Mouse (Mus musculus): ENCODE data around the gene Fgfr3. TPM values are rescaled to one million over a fixed set of nuclear protein-coding genes. Genes with fewer than 3 reads are reported as not detected.
A peak's percentile ranks its signal among the peaks of the same experiment; 100 is the strongest.

Fgfr3 gene
- polyA plus RNA-seq, 1 experiment = not detected

DNA sequence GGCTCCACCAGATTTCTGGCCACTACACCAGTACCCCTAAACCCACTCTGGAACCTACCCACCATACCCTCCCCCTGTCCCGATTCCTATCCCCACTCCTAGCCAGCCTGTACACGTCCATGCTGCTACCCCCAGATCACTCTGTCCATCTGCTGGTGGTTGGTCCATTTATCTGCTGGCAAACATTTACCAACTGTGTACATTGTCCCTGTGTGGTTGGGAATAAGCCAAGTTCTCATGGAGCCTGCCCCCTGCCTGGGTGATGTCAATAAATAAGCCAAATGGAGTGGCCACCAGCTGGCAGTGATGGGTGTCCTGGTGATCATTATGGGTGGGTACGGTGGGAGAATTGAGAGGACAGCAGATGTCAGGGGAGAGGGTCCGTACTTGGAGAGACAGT lies 34.3 kb upstream of the Fgfr3 start:
- Histone ChIP-seq H3K27ac (ENCODE audit: insufficient read depth, low read depth, low read length) (no peak overlapping the region), H3K4me1 (ENCODE audit: control insufficient read depth, insufficient read depth, low read length) (no peaks in the 10 kb centered on the region), H3K4me3 (ENCODE audit: insufficient read depth, low read length) (no peak overlapping the region)
- no peak for TF ChIP-seq CTCF (IDR thresholded peaks at IDR 0.05; ENCODE audit: low read depth, low read length)
- no peak for TF ChIP-seq POLR2A (IDR thresholded peaks at IDR 0.05; ENCODE audit: borderline replicate concordance, low read depth, low read length)

DNA sequence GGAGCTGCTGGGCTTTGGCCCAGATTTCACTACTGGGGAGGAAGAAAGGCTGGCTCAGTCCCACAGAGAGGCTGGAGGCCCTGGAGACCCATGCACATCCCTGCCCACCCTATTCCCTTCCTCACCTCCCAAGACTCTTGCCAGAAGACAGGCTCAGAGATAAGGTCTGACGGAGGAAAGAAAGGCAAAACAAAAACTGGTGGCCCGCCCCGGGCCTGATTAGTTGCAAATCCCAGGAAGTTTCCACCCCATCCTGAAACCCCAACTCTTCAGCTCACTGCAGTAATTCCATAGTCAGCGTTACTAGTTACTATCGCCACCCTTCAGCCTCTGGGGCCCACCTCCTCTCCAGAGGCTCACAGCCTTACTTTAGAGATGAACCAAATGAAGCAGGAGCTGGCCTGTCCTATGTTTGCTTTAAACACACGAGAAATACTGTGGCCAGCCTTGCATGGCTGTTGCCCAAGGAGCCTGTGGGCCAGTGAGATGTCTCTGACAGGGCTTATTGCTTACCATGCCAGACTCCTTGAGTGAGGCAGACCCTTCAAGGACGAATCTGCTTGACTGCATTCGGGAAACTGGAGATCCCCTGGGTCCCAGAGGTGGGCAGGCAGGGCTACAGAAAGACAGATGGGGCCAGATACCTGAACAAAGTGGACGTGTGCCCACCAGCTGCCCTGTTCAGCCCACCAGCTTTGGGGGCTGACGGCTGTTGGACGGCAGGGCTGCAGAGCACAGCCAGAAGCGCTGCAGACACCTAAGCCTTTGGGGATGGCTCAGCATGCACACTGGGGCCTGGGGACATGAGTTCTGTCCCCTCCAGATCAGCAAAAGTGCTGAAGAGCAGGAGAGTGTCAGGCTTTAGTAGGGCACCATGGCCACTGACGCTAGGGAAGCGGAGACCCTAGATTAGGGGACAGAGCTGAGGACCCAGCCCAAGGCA lies 32.9 kb upstream of the Fgfr3 start:
- H3K4me1 ChIP-seq (ENCODE audit: control insufficient read depth, insufficient read depth, low read length) = no peaks in the 10 kb centered on the region
- H3K4me3 ChIP-seq (ENCODE audit: insufficient read depth, low read length) = no peak overlapping the region
- no peak overlapping the region for H3K27ac ChIP-seq (ENCODE audit: insufficient read depth, low read depth, low read length)
- TF ChIP-seq CTCF (IDR thresholded peaks at IDR 0.05; ENCODE audit: low read depth, low read length) = no peak
- no peak for TF ChIP-seq POLR2A (IDR thresholded peaks at IDR 0.05; ENCODE audit: borderline replicate concordance, low read depth, low read length)

DNA sequence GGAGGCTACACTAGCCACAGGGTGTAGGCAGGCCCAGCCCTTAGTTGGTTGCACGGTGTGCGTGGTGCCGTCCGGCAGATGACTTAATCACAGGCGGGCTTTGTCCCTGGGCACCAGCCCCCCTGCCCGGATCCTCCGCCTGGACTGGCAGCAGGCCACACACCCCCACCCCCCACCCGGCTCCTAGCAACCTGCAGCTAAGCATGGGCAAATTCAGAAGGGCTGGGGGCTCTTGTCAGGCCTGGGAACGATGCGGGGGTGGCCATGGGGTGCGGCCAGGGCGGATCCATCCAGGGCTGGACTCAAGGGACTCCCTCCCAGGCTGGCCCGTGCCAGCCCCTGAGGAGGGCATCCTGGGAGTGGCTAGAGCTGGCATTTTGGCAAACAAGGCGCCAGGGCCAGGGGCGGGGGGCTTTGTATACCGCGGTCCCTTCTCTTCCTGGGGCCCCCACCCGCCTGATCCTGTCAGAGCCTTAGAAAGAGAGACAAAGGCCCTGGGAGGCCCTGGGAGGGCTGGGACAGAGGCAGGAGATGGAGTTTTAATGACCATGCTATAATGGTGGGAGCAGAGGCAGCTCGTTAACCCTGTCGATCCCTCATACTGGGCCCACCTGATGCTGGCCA lies 32.1 kb upstream of the Fgfr3 start:
- TF ChIP-seq POLR2A (IDR thresholded peaks at IDR 0.05; ENCODE audit: borderline replicate concordance, low read depth, low read length) (no peak), CTCF (IDR thresholded peaks at IDR 0.05; ENCODE audit: low read depth, low read length) (no peak)
- Histone ChIP-seq H3K27ac (ENCODE audit: insufficient read depth, low read depth, low read length) (no peak overlapping the region), H3K4me1 (ENCODE audit: control insufficient read depth, insufficient read depth, low read length) (no peaks in the 10 kb centered on the region), H3K4me3 (ENCODE audit: insufficient read depth, low read length) (no peak overlapping the region)

DNA sequence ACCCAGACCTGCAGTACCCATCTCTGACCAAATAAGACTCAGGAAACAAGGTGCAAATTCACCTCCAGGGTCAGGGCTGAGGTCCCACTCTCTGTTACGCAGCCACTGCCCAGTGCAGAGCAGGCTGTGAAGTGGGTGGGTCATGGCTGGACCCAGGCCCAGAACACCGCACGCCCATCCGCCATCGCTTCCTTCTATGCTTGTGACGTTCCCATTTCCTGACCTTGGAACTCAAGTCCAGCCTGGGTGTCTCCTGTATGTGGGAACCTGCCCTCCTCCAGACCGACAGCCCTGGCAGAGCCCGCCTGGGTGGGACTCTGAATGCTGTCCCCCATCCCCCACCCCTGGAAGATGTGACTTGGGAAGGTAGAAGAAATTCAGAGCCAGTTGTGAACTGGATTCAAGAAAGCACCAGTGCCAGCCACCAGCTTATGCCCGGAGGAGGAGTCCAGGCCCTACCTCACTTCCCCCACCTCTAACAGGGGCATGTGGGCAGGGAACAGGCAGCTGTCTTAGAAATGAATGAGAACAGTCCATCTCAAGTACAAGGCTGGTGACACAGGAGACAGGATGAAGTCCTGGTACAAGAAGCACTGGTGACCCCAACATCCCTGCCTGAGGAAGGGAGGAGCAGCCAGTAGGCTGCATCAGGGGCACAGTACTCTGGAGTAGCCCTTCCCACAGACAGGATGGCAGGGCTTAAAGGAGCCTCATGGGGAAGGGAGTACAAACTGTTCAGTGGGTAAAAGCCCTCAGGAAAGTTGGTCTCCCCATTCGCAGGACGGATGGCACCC lies 31.4 kb upstream of the Fgfr3 start:
- H3K4me1 ChIP-seq (ENCODE audit: control insufficient read depth, insufficient read depth, low read length) = no peaks in the 10 kb centered on the region
- TF ChIP-seq POLR2A (IDR thresholded peaks at IDR 0.05; ENCODE audit: borderline replicate concordance, low read depth, low read length) = no peak
- TF ChIP-seq CTCF (IDR thresholded peaks at IDR 0.05; ENCODE audit: low read depth, low read length) = no peak
- H3K27ac ChIP-seq (ENCODE audit: insufficient read depth, low read depth, low read length) = no peak overlapping the region
- H3K4me3 ChIP-seq (ENCODE audit: insufficient read depth, low read length) = no peak overlapping the region

DNA sequence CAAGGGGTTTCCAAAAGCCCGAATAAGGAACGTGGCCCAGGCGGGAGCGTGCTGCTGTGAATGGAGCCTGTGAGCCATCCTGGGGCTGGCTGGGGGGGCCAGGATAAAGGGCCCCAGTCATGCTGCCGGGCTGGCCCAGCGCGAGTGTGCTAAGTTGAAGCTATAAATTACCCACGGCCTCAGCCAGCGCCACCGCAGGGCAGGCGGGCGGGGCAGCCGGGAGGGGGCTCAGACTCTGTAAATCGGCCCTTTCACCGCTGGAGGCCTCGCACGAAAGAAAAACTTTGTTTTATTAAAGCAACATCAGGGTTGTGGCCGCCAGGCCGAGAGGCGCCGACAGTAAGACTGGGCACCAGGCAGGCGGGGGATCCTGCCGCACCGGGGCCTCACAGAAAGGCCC lies 29.1 kb upstream of the Fgfr3 start:
- Histone ChIP-seq H3K4me1 (ENCODE audit: control insufficient read depth, insufficient read depth, low read length) (no peaks in the 10 kb centered on the region), H3K4me3 (ENCODE audit: insufficient read depth, low read length) (no peak overlapping the region), H3K27ac (ENCODE audit: insufficient read depth, low read depth, low read length) (no peak overlapping the region)
- TF ChIP-seq POLR2A (IDR thresholded peaks at IDR 0.05; ENCODE audit: borderline replicate concordance, low read depth, low read length) (no peak), CTCF (IDR thresholded peaks at IDR 0.05; ENCODE audit: low read depth, low read length) (no peak)

DNA sequence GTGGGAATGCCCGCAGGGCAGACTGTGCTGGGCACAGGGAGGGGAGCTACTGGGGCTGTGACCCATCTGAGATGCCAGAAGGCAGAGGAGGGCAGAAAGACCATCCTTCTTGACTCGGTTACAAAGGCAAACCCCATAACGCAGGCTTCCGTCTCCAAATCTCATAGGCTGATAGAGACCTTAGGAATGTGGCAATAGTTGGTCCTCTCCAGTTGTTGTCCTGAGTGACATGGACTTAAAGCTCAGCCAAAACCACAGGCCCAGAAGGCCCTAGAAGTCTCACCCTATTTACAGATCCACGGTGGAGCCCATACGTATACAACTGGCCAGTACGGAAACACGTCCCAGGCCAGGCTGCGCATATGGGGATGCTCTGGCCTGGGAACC lies 27.0 kb upstream of the Fgfr3 start:
- Histone ChIP-seq H3K4me3 (ENCODE audit: insufficient read depth, low read length) (no peak overlapping the region), H3K4me1 (ENCODE audit: control insufficient read depth, insufficient read depth, low read length) (no peaks in the 10 kb centered on the region), H3K27ac (ENCODE audit: insufficient read depth, low read depth, low read length) (no peak overlapping the region)
- TF ChIP-seq POLR2A (IDR thresholded peaks at IDR 0.05; ENCODE audit: borderline replicate concordance, low read depth, low read length) (no peak), CTCF (IDR thresholded peaks at IDR 0.05; ENCODE audit: low read depth, low read length) (no peak)

DNA sequence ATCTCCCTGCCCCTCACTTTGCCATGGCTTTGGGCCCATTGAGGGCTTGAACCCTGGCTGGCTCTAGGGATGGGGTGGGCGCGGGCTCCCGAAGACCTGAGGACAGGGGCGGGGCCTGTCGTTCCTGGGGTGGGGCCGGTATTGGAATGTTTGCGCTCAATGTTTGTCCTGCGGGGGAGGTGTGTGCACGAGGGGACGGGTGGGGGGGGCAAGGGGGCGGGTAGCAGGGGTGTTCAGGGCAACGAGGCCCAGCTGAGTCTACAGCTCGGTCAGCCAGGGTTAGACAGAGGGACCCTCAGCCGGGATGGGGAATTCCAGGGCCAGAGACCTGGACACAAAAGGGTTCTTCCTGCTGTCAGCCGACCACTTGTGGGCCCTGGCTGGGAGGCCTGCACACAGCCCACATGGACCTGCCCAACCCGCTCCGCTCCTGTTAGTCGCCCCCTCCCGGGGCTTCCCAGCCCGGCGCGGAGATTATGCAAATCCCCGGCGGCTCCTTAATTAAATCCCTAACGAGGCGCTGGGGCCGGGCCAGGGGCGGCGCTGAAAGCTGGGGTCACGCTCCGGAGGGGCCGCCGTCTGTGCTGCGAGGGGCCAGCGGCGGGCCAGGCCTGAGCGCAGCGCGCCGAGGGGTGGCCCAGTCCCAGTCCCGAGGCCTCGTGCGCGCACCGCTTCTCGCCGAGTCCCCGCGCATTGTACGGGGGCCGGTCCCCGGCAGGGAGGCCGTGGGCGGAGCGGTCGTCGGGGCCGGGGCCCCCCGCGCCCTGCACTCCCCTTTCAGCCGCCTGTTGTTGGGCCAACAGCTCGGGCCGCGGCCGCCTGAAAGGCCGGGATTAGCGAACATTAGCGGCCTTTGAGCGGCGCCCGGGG lies 26.4 kb upstream of the Fgfr3 start:
- TF ChIP-seq POLR2A (IDR thresholded peaks at IDR 0.05; ENCODE audit: borderline replicate concordance, low read depth, low read length) (no peak), CTCF (IDR thresholded peaks at IDR 0.05; ENCODE audit: low read depth, low read length) (no peak)
- Histone ChIP-seq H3K4me1 (ENCODE audit: control insufficient read depth, insufficient read depth, low read length) (no peaks in the 10 kb centered on the region), H3K4me3 (ENCODE audit: insufficient read depth, low read length) (peak overlapping the region; percentile 28), H3K27ac (ENCODE audit: insufficient read depth, low read depth, low read length) (no peak overlapping the region)

DNA sequence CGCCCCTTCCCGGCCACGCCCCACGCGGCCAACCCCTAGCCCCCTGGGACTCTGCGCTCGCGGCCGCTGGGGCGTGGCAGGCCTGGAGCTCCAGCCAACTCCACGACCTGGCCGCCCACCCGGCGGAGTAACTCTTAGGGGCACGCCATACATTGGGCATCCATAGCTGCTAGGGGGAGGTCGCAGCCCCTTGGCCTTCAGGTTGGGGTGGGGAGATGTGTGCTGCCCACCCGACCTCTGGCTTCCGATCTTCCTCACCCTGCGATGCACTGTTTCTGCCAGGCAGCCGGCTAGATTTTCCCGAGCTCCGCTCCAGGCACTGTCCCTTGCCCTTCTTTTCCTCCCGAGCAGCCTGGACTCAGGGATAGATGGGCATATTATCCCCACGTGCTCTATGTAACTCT lies 25.8 kb upstream of the Fgfr3 start:
- H3K27ac ChIP-seq (ENCODE audit: insufficient read depth, low read depth, low read length) = no peak overlapping the region
- H3K4me3 ChIP-seq (ENCODE audit: insufficient read depth, low read length) = no peak overlapping the region
- no peaks in the 10 kb centered on the region for H3K4me1 ChIP-seq (ENCODE audit: control insufficient read depth, insufficient read depth, low read length)
- TF ChIP-seq POLR2A (IDR thresholded peaks at IDR 0.05; ENCODE audit: borderline replicate concordance, low read depth, low read length) (no peak), CTCF (IDR thresholded peaks at IDR 0.05; ENCODE audit: low read depth, low read length) (no peak)

DNA sequence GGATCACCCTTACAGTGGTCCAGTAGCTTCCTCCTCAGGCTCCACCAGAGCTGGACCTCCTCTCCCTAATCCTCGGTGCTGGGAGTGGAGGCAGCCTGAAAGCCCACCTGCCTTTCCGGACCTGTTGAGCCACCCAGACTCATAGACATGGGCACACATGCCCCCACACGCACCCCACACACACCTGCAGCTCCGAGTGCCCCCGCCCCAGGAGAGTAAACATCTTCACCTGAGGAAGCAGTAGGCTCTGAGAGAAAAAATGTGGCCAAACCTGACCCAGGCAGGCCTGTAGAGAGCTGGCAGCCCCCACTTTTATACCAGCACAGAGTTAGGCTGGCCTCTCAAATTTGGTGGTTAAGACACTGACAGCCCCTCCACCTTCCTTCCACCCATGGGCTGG lies 25.0 kb upstream of the Fgfr3 start:
- H3K4me3 ChIP-seq (ENCODE audit: insufficient read depth, low read length) = no peak overlapping the region
- TF ChIP-seq CTCF (IDR thresholded peaks at IDR 0.05; ENCODE audit: low read depth, low read length) (no peak), POLR2A (IDR thresholded peaks at IDR 0.05; ENCODE audit: borderline replicate concordance, low read depth, low read length) (no peak)
- H3K27ac ChIP-seq (ENCODE audit: insufficient read depth, low read depth, low read length) = no peak overlapping the region
- no peaks in the 10 kb centered on the region for H3K4me1 ChIP-seq (ENCODE audit: control insufficient read depth, insufficient read depth, low read length)
